In genomic region chr13:30913757-30914156, GRCm38 (mm10) we compare ENCODE assay signal across 21 mouse cellular contexts. TPM values are rescaled to one million over a fixed set of nuclear protein-coding genes. Genes with fewer than 3 reads are reported as not detected.
DNase-seq lines count a peak whose midpoint lies in the region; ATAC-seq and TF ChIP-seq lines count a peak whose summit lies in the region.
"Had no signal": no experiment of that assay in that cellular context is flagged by ENCODE, and none has a peak within 500 bp of the region (broad histone marks: within the 10 kb centered on the region; RNA-seq: fewer than 3 reads in every experiment).

No protein-coding gene starts in this region.

- H3K9ac ChIP-seq in midbrain, embryonic 13.5 days (replicated peaks): no peak overlapping the region
- H3K9ac ChIP-seq: heart, embryonic 12.5 days; hindbrain, embryonic 15.5 days had no signal

- peak overlapping the region; percentile 87 for H3K27ac ChIP-seq in gastrocnemius, adult 2 months
- H3K27ac ChIP-seq in midbrain, embryonic 13.5 days: no peak overlapping the region
- H3K27ac ChIP-seq: embryonic facial prominence, embryonic 10.5 days; hindbrain, embryonic 15.5 days had no signal

- intact Hi-C loops in gastrocnemius, adult 2 months (cut with DNase I): no loop called here

- no peak for TF ChIP-seq CTCF in gastrocnemius, adult 2 months (IDR thresholded peaks at IDR 0.05)

- DNase-seq in gastrocnemius, adult 2 months: no peak
- no peak for DNase-seq in gastrocnemius, postnatal 4 days (ENCODE audit: low spot score in 2 of 2)
- DNase-seq in induced T-regulatory cell, adult 2 months (ENCODE audit: low read depth): peak; percentile 86
- no peak for DNase-seq in cerebellum, postnatal 14 days
- no peak for DNase-seq in T-cell, adult 2 months (ENCODE audit: low spot score)
- DNase-seq: adrenal gland, postnatal 10 days; cerebellum, adult 11 months; cerebellum, adult 9-10 months; cerebellum, postnatal 36 days; gastrocnemius, postnatal 10 days; kidney, adult 11 months had no signal

- H3K4me3 ChIP-seq in gastrocnemius, adult 2 months: no peak overlapping the region
- no peak overlapping the region for H3K4me3 ChIP-seq in midbrain, embryonic 13.5 days (replicated peaks)
- H3K4me3 ChIP-seq: embryonic facial prominence, embryonic 10.5 days; heart, embryonic 12.5 days; hindbrain, embryonic 15.5 days had no signal

- peaks cover 4% of the 10 kb centered on the region; the same call in 1 of the 2 replicates for H3K4me1 ChIP-seq in midbrain, embryonic 13.5 days (replicated peaks)

- no peaks in the 10 kb centered on the region for H3K9me3 ChIP-seq in midbrain, embryonic 13.5 days
- H3K9me3 ChIP-seq: embryonic facial prominence, embryonic 10.5 days; heart, embryonic 12.5 days; hindbrain, embryonic 15.5 days had no signal

- no peaks in the 10 kb centered on the region for H3K27me3 ChIP-seq in midbrain, embryonic 13.5 days
- H3K27me3 ChIP-seq: heart, embryonic 12.5 days; hindbrain, embryonic 15.5 days had no signal

- H3K36me3 ChIP-seq in midbrain, embryonic 13.5 days: peaks cover 9% of the 10 kb centered on the region; the same call in 1 of the 2 replicates
- H3K36me3 ChIP-seq: embryonic facial prominence, embryonic 10.5 days had no signal

- ATAC-seq in CD4-positive, CD25-positive, alpha-beta regulatory T cell, adult 4 months: peak; percentile 62
- ATAC-seq in midbrain, embryonic 13.5 days: no peak
- ATAC-seq: forebrain, embryonic 14.5 days had no signal

- H3K4me2 ChIP-seq in midbrain, embryonic 13.5 days (replicated peaks): no peak overlapping the region
- H3K4me2 ChIP-seq: heart, embryonic 12.5 days; hindbrain, embryonic 15.5 days had no signal

RNA-seq across cellular contexts. Expression of gene Hus1b, which starts 33.8 kb away (rescaled TPM):
- total RNA-seq in gastrocnemius, adult 2 months (2021): under 1 TPM in 1 of 2 experiments, not detected in 1; 0.28 TPM
- under 1 TPM; 0.91 to 0.93 TPM for total RNA-seq in gastrocnemius, postnatal 4 days (2021)
- under 1 TPM; 0.46 to 0.73 TPM for polyA plus RNA-seq in CD4-positive, CD25-positive, alpha-beta regulatory T cell, adult 4 months (2017; shearing (Covaris generic))
- not detected in 2 replicates for polyA plus RNA-seq in midbrain, embryonic 13.5 days (2015; fragmentation: Nextera tagmentation; extraction: Ambion mirVana)
- total RNA-seq: heart, postnatal 25 days had no signal
- polyA plus RNA-seq: embryonic facial prominence, embryonic 14.5 days; heart, embryonic 12.5 days; heart, embryonic 16.5 days; hindbrain, embryonic 11.5 days; hindbrain, embryonic 15.5 days had no signal
